ENCODE assay signal across 20 mouse cellular contexts in the genomic region with DNA sequence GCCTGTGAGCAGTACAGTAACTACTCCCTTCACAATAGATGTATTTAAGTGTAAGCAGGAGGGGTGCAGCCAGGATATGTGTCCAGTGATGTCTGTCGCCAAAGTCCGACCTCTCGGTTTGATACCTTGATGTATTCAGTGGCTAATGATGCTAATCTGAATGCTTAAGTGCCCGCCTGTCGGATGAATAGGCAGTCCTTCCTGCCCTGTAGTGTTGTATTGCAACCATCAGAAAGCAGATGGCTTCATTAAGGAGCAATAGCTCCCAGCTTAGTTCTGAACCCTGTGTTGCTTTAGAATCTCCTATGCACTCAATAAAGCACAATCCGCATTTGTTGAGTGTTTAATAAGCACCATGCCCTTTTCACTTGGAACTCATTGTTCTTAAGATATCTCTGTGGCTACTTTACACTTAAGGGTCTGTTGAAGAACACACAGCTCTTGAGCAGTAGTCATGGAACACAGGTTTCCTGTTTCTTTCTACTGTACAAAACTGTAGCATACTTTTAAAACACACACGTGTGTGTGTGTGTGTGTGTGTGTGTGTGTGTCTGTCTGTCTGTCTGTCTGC.
DNase-seq lines count a peak whose midpoint lies in the region; ATAC-seq and TF ChIP-seq lines count a peak whose summit lies in the region.
"Had no signal": no experiment of that assay in that cellular context is flagged by ENCODE, and none has a peak within 500 bp of the region (broad histone marks: within the 10 kb centered on the region; RNA-seq: fewer than 3 reads in every experiment).

No protein-coding gene starts in this region.

- 0 out of 2 replicates have a peak, but pooled peaks have one; percentile 30 for ATAC-seq in forebrain, embryonic 11.5 days (replicated peaks; ENCODE audit: low FRiP score)
- no peak for ATAC-seq in forebrain, embryonic 15.5 days (replicated peaks)
- ATAC-seq in heart, embryonic 11.5 days (replicated peaks; ENCODE audit: insufficient number of reproducible peaks, low FRiP score, low TSS enrichment) = no peak
- ATAC-seq: CD4-positive, CD25-positive, alpha-beta regulatory T cell, adult 4 months; hindbrain, postnatal 0 days; Patski had no signal

- H3K4me2 ChIP-seq in forebrain, embryonic 11.5 days (ENCODE audit: low read depth, low read length, severe bottlenecking) = no peak overlapping the region
- no peak overlapping the region for H3K4me2 ChIP-seq in forebrain, embryonic 15.5 days (replicated peaks)
- H3K4me2 ChIP-seq in heart, embryonic 11.5 days = no peak overlapping the region
- H3K4me2 ChIP-seq: hindbrain, embryonic 13.5 days had no signal

- H3K27me3 ChIP-seq in forebrain, embryonic 11.5 days (ENCODE audit: control insufficient read depth, insufficient read depth, low read length) = no peaks in the 10 kb centered on the region
- H3K27me3 ChIP-seq in forebrain, embryonic 15.5 days = no peaks in the 10 kb centered on the region
- H3K27me3 ChIP-seq in heart, embryonic 11.5 days (ENCODE audit: control insufficient read depth, insufficient read depth, low read length) = no peaks in the 10 kb centered on the region
- H3K27me3 ChIP-seq: hindbrain, embryonic 13.5 days; Patski had no signal

- no peaks in the 10 kb centered on the region for H3K9me3 ChIP-seq in forebrain, embryonic 11.5 days (ENCODE audit: control insufficient read depth, low read length)
- no peaks in the 10 kb centered on the region for H3K9me3 ChIP-seq in forebrain, embryonic 15.5 days
- no peaks in the 10 kb centered on the region for H3K9me3 ChIP-seq in heart, embryonic 11.5 days (replicated peaks; ENCODE audit: control insufficient read depth, low read length)
- H3K9me3 ChIP-seq: embryonic facial prominence, embryonic 10.5 days; hindbrain, embryonic 13.5 days had no signal

- H3K4me3 ChIP-seq in forebrain, embryonic 11.5 days (ENCODE audit: low read depth, low read length) = no peak overlapping the region
- H3K4me3 ChIP-seq in forebrain, embryonic 15.5 days = no peak overlapping the region
- H3K4me3 ChIP-seq in heart, embryonic 11.5 days (ENCODE audit: low read depth, low read length) = no peak overlapping the region
- H3K4me3 ChIP-seq in lung, adult 2 months (replicated peaks; ENCODE audit: extremely low read depth, low read depth, low read length) = no peak overlapping the region
- H3K4me3 ChIP-seq: embryonic facial prominence, embryonic 10.5 days; hindbrain, embryonic 13.5 days had no signal

- WGBS in forebrain, embryonic 11.5 days = 47% methylated on average over 7 of the region's 7 CpGs
- 19% methylated on average over 7 of the region's 7 CpGs for WGBS in forebrain, embryonic 15.5 days
- 76% methylated on average over 7 of the region's 7 CpGs for WGBS in heart, embryonic 11.5 days (ENCODE audit: insufficient replicate concordance)
- WGBS in lung, adult 2 months = 73% methylated on average over 7 of the region's 7 CpGs

- no peak for TF ChIP-seq CTCF in lung, adult 2 months (IDR thresholded peaks at IDR 0.05; ENCODE audit: insufficient read depth, low read length)
- no peak for TF ChIP-seq CTCF in brain, embryonic 14.5 days (IDR thresholded peaks at IDR 0.05; ENCODE audit: borderline replicate concordance, extremely low read depth, insufficient read depth, insufficient read length)

- H3K27ac ChIP-seq in forebrain, embryonic 11.5 days (ENCODE audit: low read depth, low read length) = no peak overlapping the region
- H3K27ac ChIP-seq in forebrain, embryonic 15.5 days (replicated peaks) = no peak overlapping the region
- no peak overlapping the region for H3K27ac ChIP-seq in heart, embryonic 11.5 days (ENCODE audit: low read depth, low read length)
- H3K27ac ChIP-seq: embryonic facial prominence, embryonic 10.5 days; hindbrain, embryonic 13.5 days; hindbrain, postnatal 0 days had no signal

- H3K9ac ChIP-seq in forebrain, embryonic 11.5 days (ENCODE audit: low read length) = no peak overlapping the region
- no peak overlapping the region for H3K9ac ChIP-seq in forebrain, embryonic 15.5 days (replicated peaks)
- H3K9ac ChIP-seq in heart, embryonic 11.5 days (ENCODE audit: low read depth, low read length) = no peak overlapping the region
- H3K9ac ChIP-seq: hindbrain, embryonic 13.5 days had no signal

- H3K36me3 ChIP-seq in forebrain, embryonic 11.5 days (ENCODE audit: control insufficient read depth, insufficient read depth, low read length) = no peaks in the 10 kb centered on the region
- no peaks in the 10 kb centered on the region for H3K36me3 ChIP-seq in forebrain, embryonic 15.5 days
- H3K36me3 ChIP-seq in heart, embryonic 11.5 days (ENCODE audit: control insufficient read depth, insufficient read depth, low read length) = no peaks in the 10 kb centered on the region
- H3K36me3 ChIP-seq: embryonic facial prominence, embryonic 10.5 days; hindbrain, embryonic 13.5 days had no signal

- no peak for TF ChIP-seq POLR2A in lung, adult 2 months (IDR thresholded peaks at IDR 0.05; ENCODE audit: borderline replicate concordance, extremely low read depth, low read depth, low read length)
- no peak for TF ChIP-seq POLR2A in brain, embryonic 14.5 days (IDR thresholded peaks at IDR 0.05; ENCODE audit: borderline replicate concordance, extremely low read depth, insufficient read depth, insufficient read length, poor library complexity, severe bottlenecking)

- no peaks in the 10 kb centered on the region for H3K4me1 ChIP-seq in forebrain, embryonic 11.5 days (replicated peaks; ENCODE audit: control insufficient read depth, insufficient read depth, low read length)
- no peaks in the 10 kb centered on the region for H3K4me1 ChIP-seq in forebrain, embryonic 15.5 days
- H3K4me1 ChIP-seq in heart, embryonic 11.5 days (ENCODE audit: control insufficient read depth, insufficient read depth, low read length) = no peaks in the 10 kb centered on the region
- H3K4me1 ChIP-seq in lung, adult 2 months (ENCODE audit: control insufficient read depth, insufficient read depth, low read length) = no peaks in the 10 kb centered on the region; the same call in 1 of the 2 replicates
- H3K4me1 ChIP-seq: embryonic facial prominence, embryonic 10.5 days; hindbrain, embryonic 13.5 days had no signal

- no peak for DNase-seq in forebrain, embryonic 11.5 days (ENCODE audit: low spot score)
- peak; percentile 51 for DNase-seq in heart, adult 11 months
- peak; percentile 4 for DNase-seq in lung, postnatal 36 days
- no peak for DNase-seq in lung, adult 2 months
- DNase-seq in brain, embryonic 14.5 days (ENCODE audit: low read depth) = peak; percentile 59
- DNase-seq in thymus, postnatal 25 days = no peak
- DNase-seq: adrenal gland, postnatal 14 days; B cell, adult 2 months; cerebellum, adult 18-20 months; cerebellum, adult 9-11 months; gastrocnemius, postnatal 14 days; heart, postnatal 10 days; kidney, adult 11 months had no signal

Comparison
In these comparisons a context has a peak if more than half of its experiments do, and no peak if none do; other contexts are left out.
1. DNase-seq: peak in heart, adult 11 months (single experiment), lung, postnatal 36 days (single experiment) and brain, embryonic 14.5 days (single experiment); none in forebrain, embryonic 11.5 days (single experiment), lung, adult 2 months (single experiment) and thymus, postnatal 25 days (single experiment).